Mouse (Mus musculus): ENCODE results near the gene Nod1. TPM values are rescaled to one million over a fixed set of nuclear protein-coding genes. Genes with fewer than 3 reads are reported as not detected.

Gene Nod1
- polyA plus RNA-seq, 1 experiment: 10.1 TPM

- TF ChIP-seq CTCF (IDR thresholded peaks at IDR 0.05; ENCODE audit: control insufficient read depth, insufficient read depth, low read length) (peak; percentile 52), POLR2A (IDR thresholded peaks at IDR 0.05; ENCODE audit: borderline replicate concordance, control insufficient read depth, low read depth, low read length) (no peak)
- H3K27ac ChIP-seq (ENCODE audit: control insufficient read depth, insufficient read depth, low read depth, low read length, poor library complexity): no peak overlapping the region
- H3K4me3 ChIP-seq (replicated peaks; ENCODE audit: control insufficient read depth, low read depth, low read length): no peak overlapping the region
- 51% methylated on average over 5 of the region's 5 CpGs for WGBS
- H3K4me1 ChIP-seq (ENCODE audit: control insufficient read depth, insufficient read depth, low read length): no peaks in the 10 kb centered on the region; the same call in 1 of the 2 replicates
Observed at GRCm38 (mm10) chr6:54974501-54974900, 2.1 kb upstream of the Nod1 start.

GRCm38 (mm10) chr6:54972929-54973211 is 458 bp upstream of the Nod1 start:
- H3K4me1 ChIP-seq (ENCODE audit: control insufficient read depth, insufficient read depth, low read length): no peaks in the 10 kb centered on the region; the same call in 1 of the 2 replicates
- H3K4me3 ChIP-seq (replicated peaks; ENCODE audit: control insufficient read depth, low read depth, low read length): peak overlapping the region; percentile 47
- TF ChIP-seq CTCF (IDR thresholded peaks at IDR 0.05; ENCODE audit: control insufficient read depth, insufficient read depth, low read length) (no peak), POLR2A (IDR thresholded peaks at IDR 0.05; ENCODE audit: borderline replicate concordance, control insufficient read depth, low read depth, low read length) (no peak)
- H3K27ac ChIP-seq (ENCODE audit: control insufficient read depth, insufficient read depth, low read depth, low read length, poor library complexity): no peak overlapping the region
- WGBS: 1% methylated on average over 5 of the region's 5 CpGs

GRCm38 (mm10) chr6:54971731-54972110 is 691 bp downstream of the Nod1 start:
- peak overlapping the region; percentile 83; the same call in 1 of the 2 replicates for H3K27ac ChIP-seq (ENCODE audit: control insufficient read depth, insufficient read depth, low read depth, low read length, poor library complexity)
- TF ChIP-seq CTCF (IDR thresholded peaks at IDR 0.05; ENCODE audit: control insufficient read depth, insufficient read depth, low read length) (no peak), POLR2A (IDR thresholded peaks at IDR 0.05; ENCODE audit: borderline replicate concordance, control insufficient read depth, low read depth, low read length) (no peak)
- peak overlapping the region; percentile 79 for H3K4me3 ChIP-seq (replicated peaks; ENCODE audit: control insufficient read depth, low read depth, low read length)
- 43% methylated on average over 8 of the region's 8 CpGs for WGBS
- no peaks in the 10 kb centered on the region; the same call in 1 of the 2 replicates for H3K4me1 ChIP-seq (ENCODE audit: control insufficient read depth, insufficient read depth, low read length)

GRCm38 (mm10) chr6:54970506-54970905 is 1.9 kb downstream of the Nod1 start:
- WGBS: 78% methylated on average over 9 of the region's 9 CpGs
- no peak for TF ChIP-seq POLR2A (IDR thresholded peaks at IDR 0.05; ENCODE audit: borderline replicate concordance, control insufficient read depth, low read depth, low read length)
- no peak for TF ChIP-seq CTCF (IDR thresholded peaks at IDR 0.05; ENCODE audit: control insufficient read depth, insufficient read depth, low read length)
- H3K4me3 ChIP-seq (replicated peaks; ENCODE audit: control insufficient read depth, low read depth, low read length): no peak overlapping the region
- H3K27ac ChIP-seq (ENCODE audit: control insufficient read depth, insufficient read depth, low read depth, low read length, poor library complexity): no peak overlapping the region
- no peaks in the 10 kb centered on the region; the same call in 1 of the 2 replicates for H3K4me1 ChIP-seq (ENCODE audit: control insufficient read depth, insufficient read depth, low read length)

GRCm38 (mm10) chr6:54969801-54970200 is 2.6 kb downstream of the Nod1 start:
- H3K4me3 ChIP-seq (replicated peaks; ENCODE audit: control insufficient read depth, low read depth, low read length): no peak overlapping the region
- H3K4me1 ChIP-seq (ENCODE audit: control insufficient read depth, insufficient read depth, low read length): no peaks in the 10 kb centered on the region; the same call in 1 of the 2 replicates
- TF ChIP-seq POLR2A (IDR thresholded peaks at IDR 0.05; ENCODE audit: borderline replicate concordance, control insufficient read depth, low read depth, low read length): no peak
- TF ChIP-seq CTCF (IDR thresholded peaks at IDR 0.05; ENCODE audit: control insufficient read depth, insufficient read depth, low read length): no peak
- 71% methylated on average over 2 of the region's 2 CpGs for WGBS
- no peak overlapping the region for H3K27ac ChIP-seq (ENCODE audit: control insufficient read depth, insufficient read depth, low read depth, low read length, poor library complexity)

- Histone ChIP-seq H3K4me1 (ENCODE audit: control insufficient read depth, insufficient read depth, low read length) (no peaks in the 10 kb centered on the region), H3K4me3 (replicated peaks; ENCODE audit: control insufficient read depth, low read depth, low read length) (no peak overlapping the region), H3K27ac (ENCODE audit: control insufficient read depth, insufficient read depth, low read depth, low read length, poor library complexity) (no peak overlapping the region)
- TF ChIP-seq POLR2A (IDR thresholded peaks at IDR 0.05; ENCODE audit: borderline replicate concordance, control insufficient read depth, low read depth, low read length): no peak
- no peak for TF ChIP-seq CTCF (IDR thresholded peaks at IDR 0.05; ENCODE audit: control insufficient read depth, insufficient read depth, low read length)
- WGBS: 69% methylated on average over 10 of the region's 10 CpGs
Observed at GRCm38 (mm10) chr6:54967591-54967990, 4.8 kb downstream of the Nod1 start.

- no peak for TF ChIP-seq CTCF (IDR thresholded peaks at IDR 0.05; ENCODE audit: control insufficient read depth, insufficient read depth, low read length)
- TF ChIP-seq POLR2A (IDR thresholded peaks at IDR 0.05; ENCODE audit: borderline replicate concordance, control insufficient read depth, low read depth, low read length): no peak
- Histone ChIP-seq H3K4me1 (ENCODE audit: control insufficient read depth, insufficient read depth, low read length) (no peaks in the 10 kb centered on the region), H3K4me3 (replicated peaks; ENCODE audit: control insufficient read depth, low read depth, low read length) (no peak overlapping the region), H3K27ac (ENCODE audit: control insufficient read depth, insufficient read depth, low read depth, low read length, poor library complexity) (no peak overlapping the region)
- 65% methylated on average over 5 of the region's 5 CpGs for WGBS
Observed at GRCm38 (mm10) chr6:54965234-54965633, 7.2 kb downstream of the Nod1 start.

- H3K4me1 ChIP-seq (ENCODE audit: control insufficient read depth, insufficient read depth, low read length): peaks cover 1% of the 10 kb centered on the region; the same call in 1 of the 2 replicates
- 74% methylated on average over 1 of the region's 1 CpGs for WGBS
- no peak overlapping the region for H3K4me3 ChIP-seq (replicated peaks; ENCODE audit: control insufficient read depth, low read depth, low read length)
- no peak overlapping the region for H3K27ac ChIP-seq (ENCODE audit: control insufficient read depth, insufficient read depth, low read depth, low read length, poor library complexity)
- TF ChIP-seq CTCF (IDR thresholded peaks at IDR 0.05; ENCODE audit: control insufficient read depth, insufficient read depth, low read length) (no peak), POLR2A (IDR thresholded peaks at IDR 0.05; ENCODE audit: borderline replicate concordance, control insufficient read depth, low read depth, low read length) (no peak)
Observed at GRCm38 (mm10) chr6:54964755-54965154, 7.7 kb downstream of the Nod1 start.

- Histone ChIP-seq H3K4me1 (ENCODE audit: control insufficient read depth, insufficient read depth, low read length) (peaks cover 1% of the 10 kb centered on the region; the same call in 1 of the 2 replicates), H3K27ac (ENCODE audit: control insufficient read depth, insufficient read depth, low read depth, low read length, poor library complexity) (no peak overlapping the region), H3K4me3 (replicated peaks; ENCODE audit: control insufficient read depth, low read depth, low read length) (no peak overlapping the region)
- TF ChIP-seq CTCF (IDR thresholded peaks at IDR 0.05; ENCODE audit: control insufficient read depth, insufficient read depth, low read length) (no peak), POLR2A (IDR thresholded peaks at IDR 0.05; ENCODE audit: borderline replicate concordance, control insufficient read depth, low read depth, low read length) (no peak)
- 85% methylated on average over 2 of the region's 2 CpGs for whole genome bisulfite sequencing
Observed at GRCm38 (mm10) chr6:54963599-54963998, 8.8 kb downstream of the Nod1 start.
